In genomic region chr9:108305629-108306520, GRCm38 (mm10) we compare ENCODE assay signal across 8 mouse cellular contexts. TPM values are rescaled to one million over a fixed set of nuclear protein-coding genes. Genes with fewer than 3 reads are reported as not detected.
DNase-seq lines count a peak whose midpoint lies in the region; ATAC-seq and TF ChIP-seq lines count a peak whose summit lies in the region.

Rhoa (plus strand) TSS chr9:108306129.
Tcta (minus strand) TSS chr9:108306160.

- H3K4me2 ChIP-seq in forebrain, postnatal 0 days (ENCODE audit: low read depth), result peak within 1 kb of the TSS; percentile 81
- peak within 1 kb of the TSS; percentile 74 for H3K4me2 ChIP-seq in lung, embryonic 15.5 days

- H3K27ac ChIP-seq in MEL (ENCODE audit: control insufficient read depth, low read depth, low read length), result peak within 1 kb of the TSS; percentile 99
- peak within 1 kb of the TSS; percentile 84 for H3K27ac ChIP-seq in cerebellum, adult 2 months (ENCODE audit: insufficient read depth, low read length)
- H3K27ac ChIP-seq in forebrain, postnatal 0 days (ENCODE audit: low read depth, low read length), result peak within 1 kb of the TSS; percentile 95
- peak within 1 kb of the TSS; percentile 100 for H3K27ac ChIP-seq in lung, embryonic 15.5 days

- 0% methylated on average over 80 of the region's 81 CpGs for WGBS in cerebellum, adult 2 months
- 3% methylated on average over 73 of the region's 81 CpGs for WGBS in forebrain, postnatal 0 days
- WGBS in lung, embryonic 15.5 days, result under 1% methylated on average over 80 of the region's 81 CpGs

- H3K36me3 ChIP-seq in MEL (ENCODE audit: control insufficient read depth in 1 of 2, insufficient read depth in 2 of 2, low read length in 2 of 2), result peaks cover 2 to 36% of the 10 kb centered on the region in 2 experiments; a peak in 3 of 4 replicates
- H3K36me3 ChIP-seq in forebrain, postnatal 0 days (ENCODE audit: insufficient read depth), result peaks cover 20% of the 10 kb centered on the region
- H3K36me3 ChIP-seq in lung, embryonic 15.5 days, result peaks cover 16% of the 10 kb centered on the region; the same call in 1 of the 2 replicates

- no peaks in the 10 kb centered on the region for H3K9me3 ChIP-seq in MEL (replicated peaks; ENCODE audit: insufficient read depth, low read length)
- no peaks in the 10 kb centered on the region for H3K9me3 ChIP-seq in forebrain, postnatal 0 days (ENCODE audit: low read length)
- no peaks in the 10 kb centered on the region for H3K9me3 ChIP-seq in lung, embryonic 15.5 days

- peak; percentile 98 for ATAC-seq in forebrain, postnatal 0 days
- ATAC-seq in lung, embryonic 15.5 days (ENCODE audit: borderline replicate concordance, extremely low read depth, low FRiP score, low TSS enrichment), result peak; percentile 97

- peak within 1 kb of the TSS; percentile 87 to 98 for H3K4me3 ChIP-seq in MEL (ENCODE audit: control insufficient read depth in 1 of 2, insufficient read depth in 1 of 2, low read depth in 2 of 2, low read length in 2 of 2)
- peak within 1 kb of the TSS; percentile 97 for H3K4me3 ChIP-seq in cerebellum, adult 2 months (replicated peaks; ENCODE audit: insufficient read depth, low read depth, low read length)
- H3K4me3 ChIP-seq in forebrain, postnatal 0 days (ENCODE audit: low read depth, low read length), result peak within 1 kb of the TSS; percentile 89
- peak within 1 kb of the TSS; percentile 98 for H3K4me3 ChIP-seq in lung, embryonic 15.5 days

- H3K79me2 ChIP-seq in MEL (ENCODE audit: control insufficient read depth, insufficient read depth, low read length, poor library complexity), result peaks cover 47% of the 10 kb centered on the region

- peak; percentile 99 for DNase-seq in MEL (ENCODE audit: low read depth, low spot score)
- DNase-seq in cerebellum, adult 2 months, result peak; percentile 98 to 100
- DNase-seq in forebrain, postnatal 0 days, result peak; percentile 99
- peak; percentile 98 for DNase-seq in heart, postnatal 4 days
- peak; percentile 99 to 100 for DNase-seq in layer of hippocampus, adult 8-10 months (ENCODE audit: low spot score in 2 of 2)
- DNase-seq in ovary, adult 18-20 months (ENCODE audit: low spot score), result peak; percentile 99
- peak; percentile 100 for DNase-seq in thymus, postnatal 0 days (ENCODE audit: low spot score)

- H3K27me3 ChIP-seq in MEL (ENCODE audit: control insufficient read depth in 1 of 2, insufficient read depth in 2 of 2, low read length in 2 of 2), result no peaks in the 10 kb centered on the region
- H3K27me3 ChIP-seq in cerebellum, adult 2 months (ENCODE audit: control insufficient read depth, insufficient read depth, low read length), result no peaks in the 10 kb centered on the region
- no peaks in the 10 kb centered on the region for H3K27me3 ChIP-seq in forebrain, postnatal 0 days (ENCODE audit: insufficient read depth, low read length)
- no peaks in the 10 kb centered on the region for H3K27me3 ChIP-seq in lung, embryonic 15.5 days

- no peak for TF ChIP-seq RAD21 in MEL (IDR thresholded peaks at IDR 0.05; ENCODE audit: low read depth, low read length)

- TF ChIP-seq CTCF in MEL (IDR thresholded peaks at IDR 0.05 in 2 of 3, conservative IDR thresholded peaks at IDR 0.05 in 1 of 3; ENCODE audit: control insufficient read depth in 1 of 3, insufficient read depth in 1 of 3, low read depth in 2 of 3, low read length in 3 of 3, poor library complexity in 1 of 3, severe bottlenecking in 1 of 3), result no peak
- no peak for TF ChIP-seq CTCF in cerebellum, adult 2 months (IDR thresholded peaks at IDR 0.05; ENCODE audit: borderline replicate concordance, insufficient read depth, low read depth, low read length)
- no peak for TF ChIP-seq CTCF in forebrain, postnatal 0 days (IDR thresholded peaks at IDR 0.05; ENCODE audit: low read depth)

- peak; percentile 88 to 100 for TF ChIP-seq POLR2A in MEL (IDR thresholded peaks at IDR 0.05; ENCODE audit: control insufficient read depth in 1 of 2, insufficient read depth in 1 of 2, low read depth in 1 of 2, low read length in 2 of 2, poor library complexity in 1 of 2)
- peak; percentile 96 for TF ChIP-seq POLR2A in cerebellum, adult 2 months (IDR thresholded peaks at IDR 0.05; ENCODE audit: borderline replicate concordance, insufficient read depth, low read length)

- H3K4me1 ChIP-seq in MEL (ENCODE audit: control insufficient read depth in 1 of 2, insufficient read depth in 2 of 2, low read length in 2 of 2), result peaks cover 4 to 20% of the 10 kb centered on the region in 2 experiments; a peak in 3 of 4 replicates
- H3K4me1 ChIP-seq in cerebellum, adult 2 months (ENCODE audit: control insufficient read depth, insufficient read depth, low read length), result peaks cover 5% of the 10 kb centered on the region; the same call in 1 of the 2 replicates
- peaks cover 29% of the 10 kb centered on the region for H3K4me1 ChIP-seq in forebrain, postnatal 0 days (ENCODE audit: insufficient read depth)
- peaks cover 42% of the 10 kb centered on the region for H3K4me1 ChIP-seq in lung, embryonic 15.5 days

- no peak for TF ChIP-seq EP300 in MEL (IDR thresholded peaks at IDR 0.05; ENCODE audit: low read depth in 1 of 2, low read length in 2 of 2)

- peak within 1 kb of the TSS; percentile 99 for H3K9ac ChIP-seq in MEL (ENCODE audit: control insufficient read depth, low read depth, low read length, poor library complexity, severe bottlenecking)
- peak within 1 kb of the TSS; percentile 90 for H3K9ac ChIP-seq in forebrain, postnatal 0 days
- peak within 1 kb of the TSS; percentile 100 for H3K9ac ChIP-seq in lung, embryonic 15.5 days

TF ChIP-seq in MEL, 35 proteins besides CTCF, POLR2A, EP300 and RAD21 (continues in another document):
- TF ChIP-seq JUND (IDR thresholded peaks at IDR 0.05; ENCODE audit: low read depth, low read length), result no peak
- TF ChIP-seq TCF12 (IDR thresholded peaks at IDR 0.05; ENCODE audit: low read depth, low read length), result peak; percentile 49; the same call in 1 of the 2 replicates
- no peak for TF ChIP-seq MAZ (IDR thresholded peaks at IDR 0.05; ENCODE audit: low read depth, low read length)
- TF ChIP-seq RCOR1 (IDR thresholded peaks at IDR 0.05; ENCODE audit: low read depth, low read length), result no peak
- no peak for TF ChIP-seq TAL1 (IDR thresholded peaks at IDR 0.05; ENCODE audit: low read length)
- TF ChIP-seq MEF2A (IDR thresholded peaks at IDR 0.05; ENCODE audit: extremely low read depth, insufficient replicate concordance, low read depth, low read length, poor library complexity, severe bottlenecking), result peak; percentile 85
- peak; percentile 95 for TF ChIP-seq ELF1 (IDR thresholded peaks at IDR 0.05; ENCODE audit: low read depth, low read length)
- peak; percentile 73 for TF ChIP-seq MYC (IDR thresholded peaks at IDR 0.05; ENCODE audit: low read depth, low read length)
- TF ChIP-seq ZNF384 (IDR thresholded peaks at IDR 0.05; ENCODE audit: low read depth, low read length), result no peak
- TF ChIP-seq MXI1 (IDR thresholded peaks at IDR 0.05; ENCODE audit: low read depth, low read length), result no peak; the same call in 1 of the 2 replicates
- no peak; the same call in 1 of the 2 replicates for TF ChIP-seq KAT2A (conservative IDR thresholded peaks at IDR 0.05; ENCODE audit: low read depth, low read length)
- peak; percentile 100 for TF ChIP-seq NELFE (IDR thresholded peaks at IDR 0.05; ENCODE audit: low read depth, low read length)
- TF ChIP-seq POLR2AphosphoS5 (IDR thresholded peaks at IDR 0.05; ENCODE audit: borderline replicate concordance, low read depth, low read length), result no peak
- TF ChIP-seq SIN3A (IDR thresholded peaks at IDR 0.05; ENCODE audit: low read length), result peak; percentile 64; the same call in 1 of the 2 replicates
- TF ChIP-seq TBP (IDR thresholded peaks at IDR 0.05; ENCODE audit: low read depth, low read length), result peak; percentile 99
- no peak; the same call in 1 of the 2 replicates for TF ChIP-seq MAX (IDR thresholded peaks at IDR 0.05; ENCODE audit: low read length)
- TF ChIP-seq MAFK (IDR thresholded peaks at IDR 0.05; ENCODE audit: borderline replicate concordance, low read depth, low read length), result no peak
- no peak for TF ChIP-seq ZKSCAN1 (IDR thresholded peaks at IDR 0.05; ENCODE audit: low read depth, low read length)
- TF ChIP-seq USF2 (IDR thresholded peaks at IDR 0.05; ENCODE audit: borderline replicate concordance in 1 of 2, insufficient read depth in 1 of 2, low read depth in 1 of 2, low read length in 2 of 2), result no peak
- no peak for TF ChIP-seq E2F4 (IDR thresholded peaks at IDR 0.05; ENCODE audit: borderline replicate concordance, low read depth, low read length)
- TF ChIP-seq USF1 (IDR thresholded peaks at IDR 0.05; ENCODE audit: low read depth, low read length), result peak; percentile 34
- peak; percentile 57 for TF ChIP-seq MYB (IDR thresholded peaks at IDR 0.05; ENCODE audit: low read depth, low read length)
- TF ChIP-seq CHD2 (IDR thresholded peaks at IDR 0.05; ENCODE audit: low read length), result no peak

RNA-seq across cellular contexts. Expression of gene Rhoa, which starts in this region (rescaled TPM):
- 80.9 and 83.1 TPM in 2 replicates for total RNA-seq in MEL (2012; rRNA removed)
- polyA plus RNA-seq in MEL (2012; ENCODE audit: insufficient read depth in 1 of 2, insufficient read length in 2 of 2, low read depth in 1 of 2, low replicate concordance in 2 of 2, missing spikeins in 1 of 2), result 100 to 1,000 TPM in 1 of 2 experiments, not detected in 1; 241 TPM
- polyA plus RNA-seq in cerebellum, adult 2 months (2012; rRNA removed), result 198 and 201 TPM in 2 replicates
- 119 and 126 TPM in 2 replicates for total RNA-seq in forebrain, postnatal 0 days (2014; rRNA removed)
- 238 and 271 TPM in 2 replicates for polyA plus RNA-seq in forebrain, postnatal 0 days (2015; fragmentation: Nextera tagmentation; extraction: Ambion mirVana)
- 100 to 1,000 TPM; 341 to 348 TPM for total RNA-seq in heart, postnatal 4 days (2021)
- total RNA-seq in layer of hippocampus, adult 8-10 months (2022), result 100 to 1,000 TPM; 157 to 186 (median 166) TPM
- 484 and 512 TPM in 2 replicates for polyA plus RNA-seq in lung, embryonic 15.5 days (2015; fragmentation: Nextera tagmentation; extraction: Ambion mirVana)
- polyA plus RNA-seq in thymus, postnatal 0 days (2015; fragmentation: Nextera tagmentation; extraction: Ambion mirVana), result 517 and 543 TPM in 2 replicates

RNA-seq across cellular contexts. Expression of gene Tcta, which starts in this region (rescaled TPM):
- total RNA-seq in MEL (2012; rRNA removed), result 3.4 and 4.9 TPM in 2 replicates
- 1 to 10 TPM in 1 of 2 experiments, not detected in 1; 7.0 TPM for polyA plus RNA-seq in MEL (2012; ENCODE audit: insufficient read depth in 1 of 2, insufficient read length in 2 of 2, low read depth in 1 of 2, low replicate concordance in 2 of 2, missing spikeins in 1 of 2)
- 55.2 and 58.9 TPM in 2 replicates for polyA plus RNA-seq in cerebellum, adult 2 months (2012; rRNA removed)
- 47.7 and 50.0 TPM in 2 replicates for total RNA-seq in forebrain, postnatal 0 days (2014; rRNA removed)
- polyA plus RNA-seq in forebrain, postnatal 0 days (2015; fragmentation: Nextera tagmentation; extraction: Ambion mirVana), result 59.2 and 66.2 TPM in 2 replicates
- 10 to 100 TPM; 15.9 to 19.1 TPM for total RNA-seq in heart, postnatal 4 days (2021)
- 10 to 100 TPM; 31.7 to 39.2 (median 36.8) TPM for total RNA-seq in layer of hippocampus, adult 8-10 months (2022)
- 29.6 and 35.5 TPM in 2 replicates for polyA plus RNA-seq in lung, embryonic 15.5 days (2015; fragmentation: Nextera tagmentation; extraction: Ambion mirVana)
- polyA plus RNA-seq in thymus, postnatal 0 days (2015; fragmentation: Nextera tagmentation; extraction: Ambion mirVana), result 41.6 and 45.7 TPM in 2 replicates

Comparison
In these comparisons a context has a peak if more than half of its experiments do, and no peak if none do; other contexts are left out.
1. Peak in every context shown above with its lines: DNase-seq, ATAC-seq, H3K4me3 ChIP-seq and H3K27ac ChIP-seq.